Mouse (Mus musculus) limb, embryonic 11.5 days (tissue): ENCODE data around the gene Pfas. TPM values are rescaled to one million over a fixed set of nuclear protein-coding genes. Genes with fewer than 3 reads are reported as not detected.
"Not testable (repeated sequence)": the region's sequence is repeated elsewhere in the genome, so short reads cannot be mapped to it uniquely, and the experiment has no call there.

Experiments used
- ATAC-seq: fragments of 200-750 bp; cut with Nextera tagmentation; 2 replicates; pipeline ENCODE4 v1.8.0; 2017; ENCODE audit warnings: low read depth; ENCODE audit not compliant: insufficient number of reproducible peaks, low FRiP score, low TSS enrichment
- DNase-seq: peaks from one replicate; pipeline ENCODE4 v3.0.0-alpha.2; 2015; ENCODE audit warnings: low spot score
- H3K27ac ChIP-seq: fragments of 300-500 bp; sonication (generic); replicated peaks from 2 replicates; pipeline ENCODE4 v1.5.1; 2014; ENCODE audit warnings: low read depth, mild to moderate bottlenecking, low read length
- H3K27me3 ChIP-seq: fragments of 300-500 bp; sonication (generic); 2 replicates; pipeline ENCODE4 v1.6.1; 2014; ENCODE audit warnings: mild to moderate bottlenecking, low read length, mixed read lengths; ENCODE audit not compliant: control insufficient read depth, insufficient read depth
- H3K36me3 ChIP-seq: fragments of 300-500 bp; sonication (generic); 2 replicates; pipeline ENCODE4 v1.6.1; 2014; ENCODE audit warnings: mild to moderate bottlenecking, low read length, moderate library complexity, mixed read lengths; ENCODE audit not compliant: control insufficient read depth, insufficient read depth
- H3K4me1 ChIP-seq: fragments of 300-500 bp; sonication (generic); 2 replicates; pipeline ENCODE4 v1.6.1; 2014; ENCODE audit warnings: low read length, mixed read lengths; ENCODE audit not compliant: control insufficient read depth, insufficient read depth
- H3K4me2 ChIP-seq: fragments of 300-500 bp; sonication (generic); 2 replicates; pipeline ENCODE4 v1.6.1; 2014; ENCODE audit warnings: low read depth, mild to moderate bottlenecking, moderate library complexity; ENCODE audit not compliant: severe bottlenecking
- H3K4me3 ChIP-seq: fragments of 300-500 bp; sonication (generic); 2 replicates; pipeline ENCODE4 v1.5.1; 2014; ENCODE audit warnings: low read depth, low read length
- H3K9ac ChIP-seq: fragments of 300-500 bp; sonication (generic); 2 replicates; pipeline ENCODE4 v1.6.1; 2014; ENCODE audit warnings: mild to moderate bottlenecking, low read length
- H3K9me3 ChIP-seq: fragments of 300-500 bp; sonication (generic); 2 replicates; pipeline ENCODE4 v1.6.1; 2016; ENCODE audit warnings: low read length; ENCODE audit not compliant: control insufficient read depth
- WGBS: fragments of 180-500 bp; shearing (Covaris S2); extraction: QIAGEN DNeasy Blood & Tissue Kit; methylation state at CpG from one replicate; pipeline ENCODE4 v1.1.7; 2014; 5-methylcytosine and 5-hydroxymethylcytosine counted together
- polyA plus RNA-seq: library from polyadenylated mRNA; unstranded; fragments of >200 nt; fragmentation: Nextera tagmentation; extraction: Ambion mirVana; gene quantifications from 2 replicates; pipeline ENCODE4 v1.2.1, GENCODE M21; 2014

Gene Pfas
- polyA plus RNA-seq, 1 experiment from 2014 or later: 43.6 TPM

DNA sequence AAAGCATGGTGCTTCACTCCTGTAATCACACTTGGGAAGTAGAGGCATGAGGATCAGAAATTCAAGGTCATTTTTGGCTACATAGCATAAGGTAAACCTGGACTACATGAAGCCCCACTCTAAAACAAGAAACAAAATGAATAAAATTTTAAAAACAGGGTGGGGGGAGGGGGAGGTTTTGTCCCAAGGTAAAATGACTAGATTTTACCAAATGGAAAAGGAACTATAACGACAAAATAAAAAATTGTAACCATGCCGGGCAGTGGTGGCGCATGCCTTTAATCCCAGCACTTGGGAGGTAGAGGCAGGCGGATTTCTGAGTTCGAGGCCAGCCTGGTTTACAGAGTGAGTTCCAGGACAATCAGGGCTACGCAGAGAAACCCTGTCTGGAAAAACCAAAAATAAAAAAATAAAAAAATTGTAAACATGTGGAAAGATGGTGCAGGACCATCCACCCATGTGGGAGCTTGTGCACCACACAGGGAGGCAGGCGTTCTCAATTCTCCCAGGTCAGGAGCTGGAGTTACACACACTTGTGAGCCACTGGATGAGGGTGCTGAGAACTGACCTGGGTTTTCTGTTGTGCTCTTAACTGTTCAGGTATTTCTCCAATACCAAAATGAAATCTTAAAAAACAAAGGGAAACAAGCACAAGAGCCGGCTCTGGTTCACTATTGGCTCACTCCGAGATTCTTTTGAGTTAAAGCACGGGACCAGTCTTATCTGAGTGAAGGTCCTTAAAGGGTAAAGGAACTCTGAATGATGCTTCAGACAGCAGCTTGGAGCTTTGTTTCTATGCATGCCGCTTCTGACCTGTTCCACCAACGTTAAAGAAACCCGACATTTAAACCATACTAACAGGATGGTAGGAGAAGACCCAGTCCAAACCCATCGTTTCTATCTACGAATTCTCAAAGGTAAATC lies 2.4 kb upstream of the Pfas start:
- ATAC-seq (no peak), DNase-seq (no peak)
- H3K4me1 ChIP-seq: peaks cover 4% of the 10 kb centered on the region; the same call in 1 of the 2 replicates
- H3K27ac ChIP-seq: no peak overlapping the region
- H3K9ac ChIP-seq: no peak overlapping the region
- no peaks in the 10 kb centered on the region for H3K9me3 ChIP-seq
- H3K4me2 ChIP-seq: no peak overlapping the region
- H3K27me3 ChIP-seq: no peaks in the 10 kb centered on the region
- WGBS: 90% methylated on average over 15 of the region's 15 CpGs
- no peaks in the 10 kb centered on the region for H3K36me3 ChIP-seq
- no peak overlapping the region for H3K4me3 ChIP-seq

DNA sequence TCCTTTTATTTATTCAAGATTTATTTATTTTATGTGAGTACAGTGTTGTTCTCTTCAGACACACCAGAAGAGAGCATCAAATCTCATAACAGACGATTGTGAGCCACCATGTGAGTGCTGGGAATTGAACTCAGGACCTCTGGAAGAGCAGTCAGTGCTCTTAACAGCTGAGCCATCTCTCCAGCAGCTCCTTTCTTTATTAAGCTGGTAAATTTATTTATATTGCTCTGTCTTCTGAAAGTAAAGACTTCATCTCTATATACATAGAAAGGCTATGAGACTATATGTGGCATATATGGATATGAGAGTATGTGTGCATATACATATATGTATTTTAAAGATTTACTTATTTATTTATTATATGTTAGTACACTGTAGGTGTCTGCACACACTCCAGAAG lies 1.2 kb upstream of the Pfas start:
- H3K4me2 ChIP-seq: no peak overlapping the region
- ATAC-seq (no peak), DNase-seq (no peak)
- H3K9me3 ChIP-seq: no peaks in the 10 kb centered on the region
- H3K27me3 ChIP-seq: no peaks in the 10 kb centered on the region
- H3K4me1 ChIP-seq: peaks cover 4% of the 10 kb centered on the region; the same call in 1 of the 2 replicates
- no peak overlapping the region for H3K4me3 ChIP-seq
- no peak overlapping the region for H3K9ac ChIP-seq
- no peak overlapping the region for H3K27ac ChIP-seq
- WGBS: 83% methylated on average over 1 of the region's 1 CpGs
- H3K36me3 ChIP-seq: no peaks in the 10 kb centered on the region; the same call in 1 of the 2 replicates

DNA sequence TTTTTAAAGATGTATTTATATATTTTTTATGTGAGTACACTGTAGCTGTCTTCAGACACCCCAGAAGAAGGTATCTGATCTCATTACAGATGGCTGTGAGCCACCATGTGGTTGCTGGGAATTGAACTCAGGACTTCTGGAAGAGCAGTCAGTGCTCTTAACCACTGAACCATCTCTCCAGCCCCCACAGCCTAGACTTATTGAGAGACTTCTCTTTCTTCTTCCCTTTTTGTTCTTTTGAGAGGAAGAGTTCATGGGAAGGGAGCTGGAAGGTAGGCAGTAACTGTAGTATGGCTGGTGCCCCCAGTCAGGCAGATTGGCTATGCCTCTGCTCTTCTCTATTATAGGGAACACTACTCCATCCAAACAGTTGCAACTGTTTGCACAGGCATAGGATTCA lies 1.7 kb downstream of the Pfas start:
- not testable (repeated sequence) for H3K27ac ChIP-seq, ATAC-seq, H3K4me1 ChIP-seq, H3K36me3 ChIP-seq, H3K27me3 ChIP-seq, H3K4me2 ChIP-seq, H3K9me3 ChIP-seq, DNase-seq, H3K4me3 ChIP-seq, H3K9ac ChIP-seq

DNA sequence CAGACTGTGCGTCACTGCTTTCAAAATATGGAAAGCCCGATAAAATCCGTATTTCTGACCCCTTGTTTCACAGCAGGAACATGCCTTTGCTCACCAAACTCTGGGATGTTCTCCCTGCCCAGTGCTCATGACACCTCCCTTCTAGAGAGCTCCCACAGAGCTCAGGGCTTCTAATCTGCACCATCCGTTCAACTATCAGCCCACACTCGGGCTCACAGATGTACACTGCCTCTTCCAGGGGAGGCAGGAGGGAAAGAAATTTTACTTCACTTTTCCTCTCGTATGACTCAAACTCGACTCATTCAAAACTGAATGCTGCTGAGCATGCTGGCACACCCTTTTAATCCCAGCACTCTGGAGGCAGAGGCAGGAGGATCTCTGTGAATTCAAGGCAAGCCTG lies 3.1 kb downstream of the Pfas start:
- H3K4me2 ChIP-seq: no peak overlapping the region
- no peak overlapping the region for H3K27ac ChIP-seq
- WGBS: 89% methylated on average over 7 of the region's 7 CpGs
- peaks cover 11% of the 10 kb centered on the region for H3K36me3 ChIP-seq
- DNase-seq (no peak), ATAC-seq (no peak)
- H3K27me3 ChIP-seq: no peaks in the 10 kb centered on the region
- H3K9ac ChIP-seq: no peak overlapping the region
- H3K4me3 ChIP-seq: no peak overlapping the region
- peaks cover 4% of the 10 kb centered on the region; the same call in 1 of the 2 replicates for H3K4me1 ChIP-seq
- H3K9me3 ChIP-seq: no peaks in the 10 kb centered on the region

DNA sequence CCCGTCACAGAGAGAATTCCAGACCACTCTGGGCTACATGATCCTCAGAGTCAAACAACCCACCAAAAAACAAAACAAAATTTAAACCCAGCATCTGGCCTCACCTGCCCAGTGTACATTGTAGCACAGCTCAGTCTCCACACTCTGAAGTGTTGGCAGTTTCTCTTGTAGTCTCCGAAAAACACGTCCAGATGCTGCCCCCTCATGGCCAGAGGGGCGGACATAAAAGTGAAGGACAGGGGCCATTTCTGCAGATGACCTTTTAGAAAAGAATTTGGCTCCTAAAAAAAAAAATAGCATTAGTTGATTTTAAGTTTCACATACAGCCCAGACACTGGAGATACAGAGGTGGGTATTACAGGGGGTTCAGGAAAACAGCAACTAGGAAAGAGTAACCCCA lies 4.7 kb downstream of the Pfas start:
- peaks cover 20% of the 10 kb centered on the region for H3K36me3 ChIP-seq
- WGBS: 65% methylated on average over 4 of the region's 4 CpGs
- ATAC-seq (no peak), DNase-seq (peak; percentile 36)
- H3K9ac ChIP-seq: no peak overlapping the region
- peaks cover 4% of the 10 kb centered on the region; the same call in 1 of the 2 replicates for H3K4me1 ChIP-seq
- no peaks in the 10 kb centered on the region for H3K27me3 ChIP-seq
- H3K4me3 ChIP-seq: no peak overlapping the region
- no peaks in the 10 kb centered on the region for H3K9me3 ChIP-seq
- H3K27ac ChIP-seq: no peak overlapping the region
- no peak overlapping the region for H3K4me2 ChIP-seq

DNA sequence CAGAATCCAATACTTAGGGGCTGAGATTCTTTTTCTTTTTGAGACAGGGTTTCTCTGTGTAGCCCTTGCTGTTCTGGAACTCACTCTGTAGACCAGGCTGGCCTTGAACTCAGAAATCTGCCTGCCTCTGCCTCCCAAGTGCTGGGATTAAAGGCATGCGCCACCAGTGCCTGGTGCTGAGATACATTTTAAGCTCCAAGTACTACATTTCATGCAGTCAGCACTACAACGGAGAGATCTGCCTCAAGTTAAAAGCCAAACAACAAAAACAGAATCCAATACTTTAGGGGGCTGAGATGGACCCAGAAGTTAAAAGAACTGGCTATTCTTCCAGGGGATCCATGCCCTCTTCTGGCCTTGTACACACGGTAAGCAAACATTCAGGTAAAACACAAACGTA lies 5.5 kb downstream of the Pfas start:
- not testable (repeated sequence) for H3K27ac ChIP-seq, ATAC-seq, DNase-seq, H3K4me3 ChIP-seq, H3K9ac ChIP-seq, H3K27me3 ChIP-seq, H3K4me2 ChIP-seq, H3K9me3 ChIP-seq, H3K4me1 ChIP-seq
- 93% methylated on average over 4 of the region's 4 CpGs for WGBS
- peaks cover 26% of the 10 kb centered on the region for H3K36me3 ChIP-seq

DNA sequence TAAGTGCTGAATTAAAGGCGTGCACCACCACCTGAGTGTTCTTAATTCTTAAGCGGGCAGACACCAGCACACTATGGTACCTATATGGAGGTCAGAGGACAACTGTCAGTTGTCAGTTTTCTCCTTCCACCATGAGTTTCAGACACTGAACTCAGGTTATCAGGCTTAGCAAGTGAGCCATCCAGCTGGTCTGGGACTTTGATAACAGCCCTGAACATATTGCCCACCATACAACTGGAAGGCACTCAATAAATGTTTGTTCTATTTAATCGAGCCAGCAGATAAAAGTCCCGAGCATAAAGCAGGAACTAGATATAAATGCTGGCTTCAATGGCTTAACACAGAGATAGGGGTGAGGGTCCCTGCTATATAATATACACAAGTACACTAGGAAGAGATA lies 11.2 kb downstream of the Pfas start:
- Histone ChIP-seq H3K27ac (no peak overlapping the region), H3K36me3 (peaks cover 56% of the 10 kb centered on the region), H3K27me3 (no peaks in the 10 kb centered on the region), H3K9ac (no peak overlapping the region), H3K4me3 (no peak overlapping the region), H3K4me1 (no peaks in the 10 kb centered on the region), H3K4me2 (no peak overlapping the region), H3K9me3 (no peaks in the 10 kb centered on the region)
- WGBS: 94% methylated on average over 4 of the region's 4 CpGs
- no peak for DNase-seq
- ATAC-seq: no peak

DNA sequence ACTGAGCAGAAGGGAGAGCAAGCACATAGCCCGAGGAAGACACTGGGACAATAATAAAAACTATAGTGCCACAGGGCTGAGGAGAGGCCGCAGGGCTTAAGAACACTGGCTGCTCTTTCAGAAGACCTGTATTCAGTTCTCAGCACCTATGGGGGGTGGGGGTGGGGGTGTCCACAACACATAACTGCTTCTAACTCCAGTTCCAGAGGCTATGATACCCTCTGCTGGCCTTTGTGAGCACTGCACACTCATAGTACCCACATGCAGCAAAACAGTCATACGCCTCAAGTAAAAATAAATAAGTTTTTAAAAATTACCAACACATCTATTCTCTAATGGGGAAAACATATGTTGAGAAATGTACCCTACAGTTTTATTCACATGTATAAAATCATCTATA lies 13.9 kb downstream of the Pfas start:
- ATAC-seq (no peak), DNase-seq (no peak)
- no peak overlapping the region for H3K27ac ChIP-seq
- no peak overlapping the region for H3K9ac ChIP-seq
- no peaks in the 10 kb centered on the region for H3K4me1 ChIP-seq
- no peaks in the 10 kb centered on the region for H3K27me3 ChIP-seq
- H3K9me3 ChIP-seq: no peaks in the 10 kb centered on the region
- peaks cover 60% of the 10 kb centered on the region for H3K36me3 ChIP-seq
- H3K4me3 ChIP-seq: no peak overlapping the region
- 94% methylated on average over 3 of the region's 3 CpGs for WGBS
- no peak overlapping the region for H3K4me2 ChIP-seq
